Mouse (Mus musculus) intestine, postnatal 0 days (tissue): ENCODE results near the gene Slc44a2. TPM values are rescaled to one million over a fixed set of nuclear protein-coding genes. Genes with fewer than 3 reads are reported as not detected.
"Not testable (repeated sequence)": the region's sequence is repeated elsewhere in the genome, so short reads cannot be mapped to it uniquely, and the experiment has no call there.

ENCODE experiments used
- ATAC-seq: fragments of 200-750 bp; cut with Nextera tagmentation; 2 replicates; pipeline ENCODE4 v1.8.0; 2017; ENCODE audit warnings: mild to moderate bottlenecking, moderate TSS enrichment, moderate library complexity
- H3K27ac ChIP-seq: fragments of 300-500 bp; sonication (generic); 2 replicates; pipeline ENCODE4 v1.5.1; 2014; ENCODE audit warnings: mild to moderate bottlenecking, low read depth, low read length, moderate library complexity
- H3K27me3 ChIP-seq: fragments of 300-500 bp; sonication (generic); replicated peaks from 2 replicates; pipeline ENCODE4 v1.6.1; 2014; ENCODE audit warnings: low read length, mixed read lengths; ENCODE audit not compliant: control insufficient read depth, insufficient read depth
- H3K36me3 ChIP-seq: fragments of 300-500 bp; sonication (generic); 2 replicates; pipeline ENCODE4 v1.6.1; 2014; ENCODE audit warnings: mild to moderate bottlenecking, moderate library complexity; ENCODE audit not compliant: control insufficient read depth, insufficient read depth
- H3K4me1 ChIP-seq: fragments of 300-500 bp; sonication (generic); replicated peaks from 2 replicates; pipeline ENCODE4 v1.6.1; 2014; ENCODE audit warnings: antibody characterized with exemption, low read length, mixed read lengths; ENCODE audit not compliant: control insufficient read depth, insufficient read depth
- H3K4me2 ChIP-seq: fragments of 300-500 bp; sonication (generic); replicated peaks from 2 replicates; pipeline ENCODE4 v1.6.1; 2014; ENCODE audit warnings: low read depth, mild to moderate bottlenecking, moderate library complexity
- H3K4me3 ChIP-seq: fragments of 300-500 bp; sonication (generic); 2 replicates; pipeline ENCODE4 v1.5.1; 2014; ENCODE audit warnings: low read depth, low read length
- H3K9ac ChIP-seq: fragments of 300-500 bp; sonication (generic); 2 replicates; pipeline ENCODE4 v1.6.1; 2014; ENCODE audit warnings: mild to moderate bottlenecking, low read depth, low read length
- H3K9me3 ChIP-seq: fragments of 300-500 bp; sonication (generic); 2 replicates; pipeline ENCODE4 v1.6.1; 2016; ENCODE audit warnings: mixed run types; ENCODE audit not compliant: control insufficient read depth
- CTCF ChIP-seq: sonication (generic); IDR thresholded peaks from 2 replicates; pipeline ENCODE4 v1.5.1; 2016; ENCODE audit warnings: low read depth, mild to moderate bottlenecking, control low read depth, antibody characterized with exemption, moderate library complexity
- WGBS: fragments of 180-500 bp; shearing (Covaris S2); extraction: QIAGEN DNeasy Blood & Tissue Kit; methylation state at CpG from one replicate; pipeline ENCODE4 v1.1.7; 2014; 5-methylcytosine and 5-hydroxymethylcytosine counted together
- polyA plus RNA-seq: library from polyadenylated mRNA; unstranded; fragments of >200 nt; fragmentation: Nextera tagmentation; extraction: Ambion mirVana; gene quantifications from 2 replicates; pipeline ENCODE4 v1.2.1, GENCODE M21; 2015

Gene Slc44a2
- polyA plus RNA-seq, 1 experiment from 2014 or later: 13.3 TPM

GRCm38 (mm10) chr9:21320280-21320618 lies 249 bp upstream of the Slc44a2 start:
- peak; percentile 31 for ATAC-seq
- Histone ChIP-seq H3K27me3 (no peaks in the 10 kb centered on the region), H3K27ac (no peak overlapping the region), H3K9me3 (no peaks in the 10 kb centered on the region), H3K4me3 (peak overlapping the region; percentile 55), H3K4me1 (no peaks in the 10 kb centered on the region), H3K9ac (no peak overlapping the region), H3K4me2 (peak overlapping the region; percentile 75), H3K36me3 (no peaks in the 10 kb centered on the region)
- no peak for TF ChIP-seq CTCF
- WGBS: 22% methylated on average over 4 of the region's 4 CpGs

DNA sequence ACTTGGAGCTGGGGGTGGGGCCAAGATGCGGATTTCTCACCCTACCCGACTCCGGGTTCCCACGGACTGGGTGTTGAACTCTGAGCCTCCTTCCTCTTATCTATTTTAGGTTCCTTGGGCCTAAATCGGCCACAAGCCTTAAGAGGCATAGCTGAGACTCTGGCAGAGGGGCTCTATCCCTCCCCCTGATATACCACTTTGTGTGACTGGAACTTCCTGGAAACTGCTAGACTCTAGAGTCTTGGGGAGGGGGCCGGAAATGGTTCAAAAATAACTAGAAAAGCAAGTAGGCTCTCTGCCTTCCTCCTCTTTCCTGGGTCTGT lies 976 bp downstream of the Slc44a2 start:
- Histone ChIP-seq H3K4me3 (peak overlapping the region; percentile 55), H3K27me3 (no peaks in the 10 kb centered on the region), H3K4me2 (peak overlapping the region; percentile 75), H3K36me3 (no peaks in the 10 kb centered on the region), H3K4me1 (no peaks in the 10 kb centered on the region), H3K9me3 (no peaks in the 10 kb centered on the region), H3K27ac (no peak overlapping the region), H3K9ac (peak overlapping the region; percentile 50; the same call in 1 of the 2 replicates)
- ATAC-seq: no peak
- WGBS: 14% methylated on average over 6 of the region's 6 CpGs
- TF ChIP-seq CTCF: no peak

GRCm38 (mm10) chr9:21322211-21322916 lies 1.9 kb downstream of the Slc44a2 start:
- WGBS: 81% methylated on average over 19 of the region's 19 CpGs
- Histone ChIP-seq H3K4me1 (no peaks in the 10 kb centered on the region), H3K4me3 (no peak overlapping the region), H3K4me2 (peak overlapping the region; percentile 75), H3K9ac (no peak overlapping the region), H3K27me3 (no peaks in the 10 kb centered on the region), H3K36me3 (no peaks in the 10 kb centered on the region), H3K27ac (no peak overlapping the region), H3K9me3 (no peaks in the 10 kb centered on the region)
- no peak for ATAC-seq
- TF ChIP-seq CTCF: no peak

- 80% methylated on average over 8 of the region's 8 CpGs for WGBS
- not testable (repeated sequence) for ATAC-seq, H3K4me2 ChIP-seq
Measured at GRCm38 (mm10) chr9:21322917-21323297, 2.4 kb downstream of the Slc44a2 start.

GRCm38 (mm10) chr9:21324269-21324668 lies 3.8 kb downstream of the Slc44a2 start:
- TF ChIP-seq CTCF: no peak
- Histone ChIP-seq H3K27me3 (no peaks in the 10 kb centered on the region), H3K9me3 (no peaks in the 10 kb centered on the region), H3K27ac (no peak overlapping the region), H3K4me2 (no peak overlapping the region), H3K4me3 (no peak overlapping the region), H3K4me1 (no peaks in the 10 kb centered on the region), H3K36me3 (no peaks in the 10 kb centered on the region), H3K9ac (no peak overlapping the region)
- WGBS: 85% methylated on average over 11 of the region's 11 CpGs
- ATAC-seq: no peak

More at GRCm38 (mm10) chr9:21322917-21323297, 2.4 kb downstream of the Slc44a2 start:
- H3K4me1 ChIP-seq, H3K27me3 ChIP-seq, H3K9ac ChIP-seq, H3K36me3 ChIP-seq, H3K4me3 ChIP-seq, H3K9me3 ChIP-seq, H3K27ac ChIP-seq: not testable (repeated sequence)

GRCm38 (mm10) chr9:21327569-21327968 lies 7.1 kb downstream of the Slc44a2 start:
- Histone ChIP-seq H3K27me3 (no peaks in the 10 kb centered on the region), H3K4me1 (no peaks in the 10 kb centered on the region)
- WGBS: 55% methylated on average over 3 of the region's 3 CpGs

GRCm38 (mm10) chr9:21328041-21328440 lies 7.5 kb downstream of the Slc44a2 start:
- no peak for ATAC-seq
- Histone ChIP-seq H3K4me1 (no peaks in the 10 kb centered on the region), H3K27ac (no peak overlapping the region), H3K9me3 (no peaks in the 10 kb centered on the region), H3K36me3 (no peaks in the 10 kb centered on the region), H3K27me3 (no peaks in the 10 kb centered on the region), H3K4me3 (no peak overlapping the region), H3K4me2 (no peak overlapping the region), H3K9ac (no peak overlapping the region)
- TF ChIP-seq CTCF: no peak
- WGBS: 68% methylated on average over 3 of the region's 3 CpGs

More at GRCm38 (mm10) chr9:21327569-21327968, 7.1 kb downstream of the Slc44a2 start:
- no peak overlapping the region for H3K4me2 ChIP-seq
- TF ChIP-seq CTCF: no peak
- no peak overlapping the region for H3K4me3 ChIP-seq
- no peak for ATAC-seq
- no peak overlapping the region for H3K27ac ChIP-seq
- H3K36me3 ChIP-seq: no peaks in the 10 kb centered on the region
- no peak overlapping the region for H3K9ac ChIP-seq
- H3K9me3 ChIP-seq: no peaks in the 10 kb centered on the region
